ENCODE assay signal across 1 mouse cellular context in genomic region chr14:121329401-121330089, GRCm38 (mm10).
A peak's percentile ranks its signal among the peaks of the same experiment; 100 is the strongest.
TF ChIP-seq lines count a peak whose summit lies in the region.

No protein-coding gene starts in this region.

TF ChIP-seq in CH12.LX, 34 proteins besides CTCF, POLR2A, EP300 and RAD21 (continued from another document):
- 0 out of 2 replicates have a peak, but pooled peaks have one; percentile 41 for TF ChIP-seq ZMIZ1 (IDR thresholded peaks at IDR 0.05; ENCODE audit: low read depth, low read length)
- TF ChIP-seq MYC (IDR thresholded peaks at IDR 0.05; ENCODE audit: low read depth, low read length), result peak; percentile 71
- TF ChIP-seq ZNF384 (IDR thresholded peaks at IDR 0.05; ENCODE audit: low read depth, low read length), result no peak
- peak; percentile 39; the same call in 1 of the 2 replicates for TF ChIP-seq USF2 (conservative IDR thresholded peaks at IDR 0.05; ENCODE audit: low read depth, low read length)
- TF ChIP-seq USF1 (IDR thresholded peaks at IDR 0.05; ENCODE audit: low read depth, low read length), result peak; percentile 50
- peak; percentile 68; the same call in 1 of the 2 replicates for TF ChIP-seq MEF2A (IDR thresholded peaks at IDR 0.05; ENCODE audit: borderline replicate concordance, low read depth, low read length)
